Mouse (Mus musculus): ENCODE results near the gene Ston1.

The Ston1 gene

DNA sequence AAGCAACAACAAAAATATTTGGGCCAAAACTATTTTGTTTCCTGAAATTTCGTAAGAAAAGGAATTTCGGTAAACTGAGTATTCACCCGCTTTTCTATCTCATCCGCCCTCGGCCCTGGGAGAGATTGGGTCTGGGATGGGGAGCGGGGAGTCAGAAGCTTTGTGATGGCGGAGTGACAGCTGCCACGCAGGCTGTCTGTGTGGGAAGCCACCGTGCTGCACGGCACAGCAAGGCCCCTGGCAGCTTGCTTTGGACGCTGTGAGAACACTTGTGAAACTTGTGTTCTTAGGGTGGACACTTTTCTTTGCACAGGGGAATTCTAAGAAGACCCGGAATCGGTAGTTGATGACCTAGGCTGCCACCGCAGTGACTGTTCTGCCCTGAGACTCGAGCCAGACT, 10.1 kb upstream of the Ston1 start:
- DNase-seq (ENCODE audit: low spot score): no peak

DNA sequence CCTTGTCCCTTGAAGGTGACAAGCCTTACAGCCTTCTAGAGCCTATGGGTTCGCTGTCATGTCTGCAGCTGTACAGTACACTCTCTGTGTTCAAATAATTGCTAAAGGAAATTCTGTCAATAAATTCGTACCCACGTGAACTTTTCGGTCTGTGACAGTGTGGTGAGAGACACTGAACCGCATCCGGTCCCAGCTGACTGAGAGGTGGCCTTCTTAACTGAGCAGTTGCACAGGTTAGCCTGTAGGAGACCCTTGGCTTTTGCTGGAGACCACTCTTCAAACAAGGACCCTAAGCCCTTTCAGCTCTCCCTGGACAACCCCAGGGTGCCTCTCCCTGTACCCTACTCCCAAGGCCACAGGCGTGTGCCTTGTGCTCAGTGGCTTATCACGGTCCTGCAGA, 9.3 kb upstream of the Ston1 start:
- no peak for DNase-seq (ENCODE audit: low spot score)

DNA sequence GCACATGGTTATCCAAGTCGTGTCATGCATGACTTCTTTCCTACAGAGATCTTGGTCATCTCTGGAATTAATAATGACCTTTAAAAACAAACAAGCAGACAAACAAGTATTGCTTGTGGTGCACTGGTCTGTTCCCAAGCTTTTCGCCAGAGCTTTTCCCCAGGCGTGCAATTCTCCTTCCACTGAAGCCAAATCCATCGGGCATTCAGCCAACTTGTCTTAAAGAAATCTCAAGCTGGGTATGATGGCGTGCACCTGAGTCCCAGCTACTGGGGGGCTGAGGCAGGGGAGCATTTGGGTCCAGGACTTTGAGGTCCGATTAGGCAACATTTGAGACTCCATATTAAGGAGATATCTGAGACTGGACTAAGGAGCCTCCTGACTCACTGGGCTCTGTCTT, 7.2 kb upstream of the Ston1 start:
- no peak for DNase-seq (ENCODE audit: low spot score)

DNA sequence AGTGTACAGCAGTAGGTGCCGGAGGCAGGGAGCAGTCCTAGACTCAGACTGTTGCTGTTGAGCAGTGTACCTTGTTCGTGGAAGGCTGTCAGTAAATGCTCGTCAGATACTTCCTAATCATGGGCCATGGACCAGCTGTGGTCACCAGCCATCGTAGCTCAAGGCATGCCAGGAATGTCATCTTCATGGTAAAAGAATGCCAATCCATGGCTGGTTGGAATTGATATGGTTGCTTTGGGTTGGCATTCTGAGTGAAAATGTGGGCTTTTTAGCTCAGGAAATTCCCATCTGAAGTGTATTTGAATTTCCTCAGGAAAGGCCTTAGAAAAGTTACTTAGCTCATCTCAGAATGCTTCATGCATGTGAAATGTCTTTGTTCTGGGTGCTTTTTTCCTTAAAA, 2.4 kb upstream of the Ston1 start:
- DNase-seq (ENCODE audit: low spot score): no peak

DNA sequence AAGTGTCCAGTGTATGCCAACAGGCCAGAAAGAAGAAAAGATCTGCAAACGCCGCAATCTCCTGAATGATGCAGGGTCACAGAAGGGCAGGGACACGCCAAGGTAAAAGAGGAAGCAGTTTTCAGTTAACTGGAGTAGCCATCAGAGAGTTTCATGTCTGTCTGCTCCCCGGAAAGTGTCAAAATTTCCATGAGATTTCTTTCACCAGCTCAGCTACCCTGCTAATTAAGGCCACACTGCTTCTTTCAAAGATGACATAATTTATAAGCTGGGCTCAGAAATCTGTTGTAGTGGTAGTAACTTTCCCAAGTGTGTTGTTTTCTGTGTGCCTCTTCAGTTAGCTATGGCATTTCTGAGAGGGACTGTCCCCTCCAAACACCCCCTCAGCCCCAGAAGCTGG, 1.4 kb upstream of the Ston1 start:
- DNase-seq (ENCODE audit: low spot score): no peak

DNA sequence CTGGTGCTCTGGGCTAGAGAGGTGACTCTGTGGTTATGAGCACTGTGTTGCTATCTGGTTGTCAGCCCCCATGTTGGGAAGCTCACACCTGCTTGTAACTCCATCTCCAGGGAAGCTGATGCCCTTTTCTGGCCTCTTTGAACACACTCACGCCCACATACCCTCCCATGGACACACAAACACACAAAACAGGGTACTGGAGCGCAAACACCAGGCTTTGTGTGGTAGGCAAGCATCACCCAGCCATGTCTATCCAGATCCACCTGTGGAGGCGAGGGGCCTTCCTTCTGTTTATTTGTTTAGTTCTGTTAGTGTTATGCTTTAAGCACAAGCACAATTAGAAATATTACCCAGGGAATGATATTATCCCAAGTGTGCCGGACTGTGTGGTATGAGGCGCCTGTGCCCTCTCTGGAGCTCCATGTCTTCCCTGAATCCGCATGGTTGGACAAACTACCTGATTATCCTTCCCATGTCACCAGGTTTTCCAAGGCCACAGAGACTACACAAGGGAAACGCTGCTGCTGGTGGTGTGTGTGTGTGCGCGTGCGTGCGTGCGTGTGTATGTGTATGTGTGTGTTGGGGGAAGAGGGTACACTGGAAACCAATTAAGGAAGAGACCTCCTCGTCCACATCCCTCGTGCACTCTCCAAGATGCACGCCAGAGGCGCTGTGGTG, 801 bp upstream of the Ston1 start:
- DNase-seq (ENCODE audit: low spot score): no peak

DNA sequence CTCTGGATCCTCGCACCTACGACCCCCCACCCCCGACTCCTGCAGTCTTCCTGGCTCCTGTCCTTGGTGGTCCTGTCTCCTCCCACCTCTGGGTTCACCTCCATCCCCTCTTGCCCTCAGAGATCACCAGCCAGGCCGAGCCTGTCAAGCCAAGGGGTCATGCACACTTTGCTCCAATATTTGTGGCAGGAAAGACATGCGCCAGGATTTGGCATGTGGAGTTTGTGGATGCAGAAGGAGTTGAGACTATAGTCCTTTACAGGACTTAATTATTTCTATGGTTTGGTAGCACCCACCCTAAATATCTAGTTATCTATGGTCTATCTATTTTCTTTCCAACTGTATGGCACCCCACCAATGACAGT, 554 bp downstream of the Ston1 start:
- no peak for DNase-seq (ENCODE audit: low spot score)

DNA sequence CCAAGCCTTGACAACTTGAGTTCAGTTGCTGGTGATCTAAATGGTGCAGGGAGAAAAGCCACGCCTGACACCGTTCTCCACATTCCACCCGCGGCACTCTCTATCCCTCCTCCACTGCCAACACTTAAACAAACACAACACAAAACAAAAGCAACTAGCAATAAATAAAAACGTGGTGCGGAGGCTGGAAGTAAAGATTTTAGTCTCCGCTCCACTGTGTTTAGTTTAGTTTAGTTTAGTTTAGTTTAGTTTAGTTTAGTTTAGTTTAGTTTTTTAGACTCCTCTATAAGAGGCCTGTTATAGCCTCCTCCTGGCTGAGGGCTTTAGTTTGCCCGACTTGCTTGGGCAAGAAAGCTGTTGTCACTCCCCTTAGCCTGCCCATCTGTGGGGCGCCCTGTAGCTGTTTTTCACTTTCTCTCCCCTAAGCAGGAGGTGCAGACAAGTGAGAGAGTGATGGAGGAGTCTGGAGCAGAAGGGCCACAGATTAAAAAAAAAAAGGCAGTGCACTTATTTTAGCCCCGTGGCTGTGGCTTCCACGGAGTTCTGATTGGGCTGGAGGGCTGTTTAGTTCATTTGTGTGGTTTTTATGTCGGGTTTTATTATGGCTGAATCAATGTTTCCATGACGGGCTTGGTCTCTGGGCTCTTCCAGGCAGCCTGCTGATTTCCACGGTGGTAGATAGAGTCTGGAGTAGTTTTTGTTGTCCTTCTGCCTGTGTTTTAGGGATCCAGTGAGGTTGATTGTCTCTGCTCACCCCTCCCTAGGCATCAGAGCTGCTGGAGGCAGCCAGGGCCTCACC, 1.3 kb downstream of the Ston1 start:
- no peak for DNase-seq (ENCODE audit: low spot score)

DNA sequence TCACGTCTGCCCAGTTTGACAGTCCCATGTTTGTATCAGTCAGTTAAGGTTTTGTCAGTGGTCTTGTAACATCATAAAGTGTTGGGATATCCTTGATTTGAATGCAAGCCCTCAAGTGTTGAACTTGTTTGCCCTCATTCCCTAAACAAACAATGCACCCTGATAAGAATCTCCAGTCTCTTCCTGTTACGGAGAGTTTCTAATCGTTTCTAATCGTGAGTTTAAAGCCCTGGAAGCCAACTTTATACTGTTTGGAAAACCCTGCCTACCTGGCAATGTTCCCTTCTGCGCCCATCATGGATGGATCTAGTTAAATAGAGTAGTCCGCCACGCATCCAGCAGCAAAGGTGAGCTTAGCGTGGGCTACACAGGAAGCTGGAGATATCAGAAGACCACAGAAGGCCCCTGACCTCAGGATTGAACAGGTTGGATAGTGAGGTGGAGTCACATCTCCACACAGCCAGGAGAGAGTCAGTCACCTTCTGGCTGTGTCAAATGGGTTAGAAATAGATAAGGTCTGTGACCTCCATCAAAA, 3.1 kb downstream of the Ston1 start:
- DNase-seq (ENCODE audit: low spot score): no peak

DNA sequence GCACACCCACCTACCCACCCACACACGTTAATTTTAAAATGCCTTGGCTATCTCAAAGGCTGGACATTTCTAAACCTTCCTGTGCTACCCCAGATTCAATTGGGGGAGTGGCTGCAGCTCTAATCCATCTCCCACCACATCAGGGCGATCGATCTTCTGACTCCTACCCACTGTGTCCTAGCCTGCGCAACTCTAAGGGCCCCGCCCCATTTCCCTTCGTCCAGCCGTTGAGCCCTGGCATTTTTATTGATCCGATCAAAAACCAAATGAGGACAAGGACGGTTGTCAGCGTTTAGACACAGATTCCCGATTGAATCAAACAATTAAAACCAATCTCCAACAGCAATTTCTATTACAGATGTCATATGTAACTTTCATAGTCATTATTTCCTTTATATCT, 6.5 kb downstream of the Ston1 start:
- DNase-seq (ENCODE audit: low spot score): no peak

DNA sequence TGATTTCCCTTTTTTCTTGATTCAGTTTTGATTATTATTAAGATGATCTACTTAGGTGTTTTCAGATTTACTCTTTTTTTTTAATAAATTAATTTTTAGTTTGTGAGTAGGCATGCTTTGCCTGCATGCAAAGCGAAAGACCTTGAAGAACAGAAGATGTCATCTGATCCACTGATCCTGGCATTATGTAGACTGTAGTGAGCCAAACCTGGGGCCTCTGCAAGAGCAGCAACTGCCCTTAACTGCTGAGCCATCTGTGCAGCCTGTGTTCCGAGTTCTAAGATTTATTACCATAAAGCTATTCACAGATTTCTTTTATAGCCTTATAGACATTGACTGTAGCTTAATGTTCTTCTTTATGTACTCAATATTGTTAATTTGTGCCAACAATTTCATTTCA, 8.6 kb downstream of the Ston1 start:
- no peak for DNase-seq (ENCODE audit: low spot score)

DNA sequence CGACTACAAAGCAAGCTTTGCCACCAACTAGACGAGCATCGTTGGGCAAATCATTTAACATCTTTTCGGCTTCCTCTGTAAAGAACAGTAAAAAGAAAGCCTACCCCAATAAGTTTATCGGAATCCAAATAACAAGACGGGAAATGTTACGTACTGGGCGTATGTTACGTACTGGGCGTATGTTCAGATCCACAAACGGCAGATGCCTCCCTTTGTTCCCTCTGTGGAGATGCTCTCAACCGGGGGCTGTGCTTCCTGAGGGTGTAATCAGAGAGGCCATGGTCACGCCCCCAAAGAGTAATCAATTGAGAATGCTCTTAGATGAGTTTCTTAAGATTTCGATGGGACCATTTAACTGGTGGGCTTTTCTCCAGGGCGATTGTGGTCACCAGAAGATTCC, 11.9 kb downstream of the Ston1 start:
- no peak for DNase-seq (ENCODE audit: low spot score)

DNA sequence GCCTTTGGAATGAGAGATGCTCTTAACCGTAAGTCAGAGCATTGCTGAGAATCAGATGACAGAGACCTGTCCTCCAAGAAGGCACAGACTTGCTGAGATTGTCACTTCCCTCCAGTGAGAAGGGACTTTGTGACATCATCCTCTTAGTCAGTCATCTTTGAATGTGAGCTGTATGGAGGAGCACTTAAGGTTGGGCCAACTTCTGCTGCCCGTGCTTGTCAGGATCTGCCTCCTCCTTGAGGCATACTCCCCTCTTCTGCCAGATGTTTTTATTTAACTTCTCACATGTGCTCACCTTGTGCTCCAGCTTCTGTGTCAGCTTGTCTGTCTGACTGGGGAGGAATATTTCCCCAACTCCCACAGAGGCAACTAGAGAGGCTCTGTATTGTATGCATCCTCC, 13.6 kb downstream of the Ston1 start:
- no peak for DNase-seq (ENCODE audit: low spot score)

DNA sequence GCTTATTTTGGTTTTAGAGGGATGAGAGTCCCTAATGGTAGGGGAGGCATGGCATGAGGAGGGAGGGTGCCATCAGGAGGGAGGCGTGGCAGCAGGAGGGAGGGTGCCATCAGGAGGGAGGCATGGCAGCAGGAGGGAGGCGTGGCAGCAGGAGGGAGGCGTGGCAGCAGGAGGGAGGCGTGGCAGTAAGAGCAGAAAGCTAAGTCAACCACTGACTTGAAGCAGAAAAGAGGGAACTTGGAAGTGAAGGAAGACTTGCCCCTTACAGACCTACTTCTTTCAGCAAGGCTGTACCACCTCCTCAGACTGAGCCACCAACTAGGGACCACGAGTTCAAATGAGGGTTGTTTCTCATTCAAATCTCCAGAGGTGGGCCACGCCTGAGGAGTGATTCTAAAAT, 15.7 kb downstream of the Ston1 start:
- DNase-seq (ENCODE audit: low spot score): no peak

DNA sequence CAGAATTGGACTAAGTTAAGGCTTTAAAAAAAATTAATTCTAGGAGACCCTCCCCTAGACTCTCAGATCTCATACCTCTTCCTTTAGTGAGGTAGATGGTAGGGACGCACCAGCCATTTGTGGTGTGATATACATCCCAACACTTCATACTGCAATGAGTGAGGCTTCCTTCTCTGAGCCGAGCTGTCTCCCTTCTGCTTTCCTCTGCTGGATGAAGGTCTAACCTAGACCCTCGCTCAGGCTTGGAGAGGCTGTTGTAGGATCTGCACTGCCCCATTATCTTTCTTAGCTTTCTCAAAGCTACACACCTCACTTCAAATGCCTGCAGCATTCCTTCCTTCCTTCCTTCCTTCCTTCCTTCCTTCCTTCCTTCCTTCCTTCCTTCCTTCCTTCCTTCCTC, 16.2 kb downstream of the Ston1 start:
- no peak for DNase-seq (ENCODE audit: low spot score)

DNA sequence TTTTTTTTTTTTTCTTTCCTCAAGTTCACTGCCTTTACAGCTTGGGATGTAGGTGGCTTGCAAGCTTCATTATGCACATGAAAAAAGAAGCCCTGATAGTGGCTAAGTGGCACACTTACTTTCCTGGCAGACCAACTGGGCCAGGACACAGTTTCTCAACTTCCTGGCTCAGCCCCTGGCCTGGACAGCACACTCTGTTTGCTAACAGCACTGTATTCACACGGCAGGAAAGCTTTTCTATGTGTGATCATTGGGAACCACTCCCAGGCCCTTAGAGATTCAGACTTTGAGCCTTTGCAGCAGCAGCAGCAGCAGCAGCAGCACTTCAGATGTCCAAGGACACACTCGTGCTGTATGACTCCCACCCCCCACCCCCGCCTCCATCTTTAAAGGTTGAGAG, 16.8 kb downstream of the Ston1 start:
- DNase-seq (ENCODE audit: low spot score): no peak

DNA sequence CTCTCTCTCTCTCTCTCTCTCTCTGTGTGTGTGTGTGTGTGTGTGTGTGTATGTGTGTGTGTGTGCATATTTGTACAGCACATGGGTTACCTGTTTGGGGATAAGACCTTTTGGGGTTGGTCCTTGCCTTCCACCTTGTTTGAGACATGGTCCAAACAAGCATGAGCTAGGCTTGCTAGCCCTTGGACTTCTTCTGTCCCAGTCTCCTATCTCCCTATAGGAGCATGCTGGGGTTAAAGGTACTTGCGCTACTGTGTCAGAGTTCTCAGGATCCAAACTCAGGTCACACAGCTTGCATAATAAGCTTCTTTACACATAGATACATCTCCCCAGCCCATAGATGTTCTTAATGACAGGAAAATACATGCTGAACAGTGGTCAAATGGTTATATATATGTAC, 17.2 kb downstream of the Ston1 start:
- no peak for DNase-seq (ENCODE audit: low spot score)

DNA sequence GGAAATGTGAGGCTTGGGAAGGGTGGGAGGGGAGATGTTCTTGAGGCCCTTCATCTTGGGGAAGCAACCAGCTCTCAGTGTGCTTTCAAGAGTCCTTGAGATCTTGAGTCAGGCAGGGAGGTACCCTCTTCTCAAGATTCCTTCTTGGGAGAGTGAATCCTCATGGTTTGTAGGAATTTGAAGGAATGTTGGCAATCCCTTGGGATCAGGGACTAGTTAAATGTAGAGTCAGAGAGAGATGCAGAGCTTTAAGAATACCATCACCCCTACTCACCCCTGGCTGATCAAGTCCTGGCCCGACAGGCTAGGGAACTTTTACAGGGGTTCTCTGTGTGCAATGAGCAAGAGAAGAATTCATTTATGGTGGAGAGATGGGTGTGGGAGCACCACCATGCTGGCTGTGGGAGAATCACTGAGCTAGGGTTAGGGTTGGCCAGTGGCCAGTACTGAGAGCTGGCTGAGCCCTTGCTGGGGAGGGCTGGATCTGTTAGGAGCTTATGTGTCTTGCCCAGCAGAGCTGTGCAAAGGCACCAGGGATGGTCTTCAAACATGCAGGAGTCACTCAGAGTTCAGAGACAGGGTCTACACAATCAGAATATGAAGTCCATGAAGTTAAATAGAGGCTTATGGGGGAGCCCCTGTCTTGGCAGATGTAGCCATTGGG, 18.1 kb downstream of the Ston1 start:
- no peak for DNase-seq (ENCODE audit: low spot score)

DNA sequence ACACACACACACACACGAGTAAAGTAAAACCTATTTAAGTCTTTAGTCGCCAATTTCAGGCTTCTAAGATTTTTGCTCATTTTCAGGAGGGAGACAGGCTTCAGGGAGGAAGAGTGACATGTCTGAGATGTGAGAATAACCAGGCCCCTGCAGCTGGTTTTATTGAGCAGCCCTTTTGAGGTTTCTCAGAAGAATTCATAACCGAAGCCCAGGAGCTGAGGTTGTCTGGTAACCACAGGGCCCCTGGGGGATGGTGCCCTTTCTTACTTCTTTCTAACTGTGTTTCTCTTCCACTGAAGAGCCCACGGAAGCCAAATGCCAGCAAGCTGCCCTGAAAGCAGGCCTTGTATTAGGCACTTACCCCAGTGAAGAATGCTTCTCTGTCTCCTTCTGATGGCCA, 23.5 kb downstream of the Ston1 start:
- no peak for DNase-seq (ENCODE audit: low spot score)

DNA sequence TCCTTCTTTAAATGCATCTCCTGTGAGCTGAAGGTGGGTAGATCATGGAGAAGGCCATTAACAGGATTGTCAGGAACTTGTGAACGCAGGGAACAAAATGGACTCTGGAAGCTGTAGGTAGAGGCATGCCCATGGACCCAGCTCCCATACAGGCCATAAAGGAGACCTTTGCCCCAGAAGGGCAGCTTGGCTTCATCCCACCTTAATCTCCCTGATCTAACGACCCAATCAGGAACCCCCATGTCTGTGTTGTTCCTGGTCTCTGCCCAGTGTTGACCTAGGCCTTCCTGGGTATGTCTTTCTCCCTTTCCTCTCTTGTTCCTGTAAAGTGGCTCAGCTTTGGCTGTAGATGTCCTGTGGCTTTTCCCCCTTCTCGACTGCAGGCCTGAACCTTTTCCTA, 23.9 kb downstream of the Ston1 start:
- no peak for DNase-seq (ENCODE audit: low spot score)

DNA sequence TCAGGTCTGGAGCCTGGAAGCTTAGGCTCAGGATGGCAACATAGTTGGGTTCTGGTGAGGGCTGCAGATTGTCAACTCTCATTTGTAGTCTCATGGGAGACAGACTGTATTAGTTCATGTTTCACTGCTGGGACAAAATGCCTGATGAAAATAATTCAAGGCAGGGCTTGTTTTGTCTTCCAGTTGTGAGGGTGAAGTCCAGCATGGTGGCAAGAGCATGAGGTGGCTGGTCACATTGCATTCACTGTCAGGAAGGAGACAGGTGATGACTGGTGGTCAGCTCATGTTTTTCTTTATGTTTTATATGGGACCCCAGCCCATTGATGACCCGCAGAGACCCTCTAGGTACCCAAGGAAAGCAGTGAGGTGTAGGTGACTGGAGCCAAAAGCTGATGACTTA, 25.2 kb downstream of the Ston1 start:
- no peak for DNase-seq (ENCODE audit: low spot score)

DNA sequence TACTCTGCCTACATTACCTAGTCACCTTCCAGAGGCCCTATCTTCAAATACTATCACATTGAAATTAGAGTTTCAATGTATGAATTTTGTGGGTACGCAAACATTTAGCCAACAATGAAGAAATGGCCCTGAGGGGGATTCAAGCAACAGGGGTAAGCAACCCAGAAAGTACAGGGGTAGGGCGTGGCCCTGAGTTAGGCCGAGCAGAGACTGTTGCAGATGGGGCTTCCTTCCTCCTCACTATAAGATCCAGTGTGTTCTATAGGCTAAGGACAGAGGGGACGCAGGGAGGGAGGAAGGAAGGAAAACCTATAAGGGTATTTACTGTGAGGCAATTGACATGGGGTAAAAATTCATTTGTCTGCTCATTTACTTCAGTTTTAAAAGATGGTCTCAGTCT, 26.9 kb downstream of the Ston1 start:
- DNase-seq (ENCODE audit: low spot score): no peak

DNA sequence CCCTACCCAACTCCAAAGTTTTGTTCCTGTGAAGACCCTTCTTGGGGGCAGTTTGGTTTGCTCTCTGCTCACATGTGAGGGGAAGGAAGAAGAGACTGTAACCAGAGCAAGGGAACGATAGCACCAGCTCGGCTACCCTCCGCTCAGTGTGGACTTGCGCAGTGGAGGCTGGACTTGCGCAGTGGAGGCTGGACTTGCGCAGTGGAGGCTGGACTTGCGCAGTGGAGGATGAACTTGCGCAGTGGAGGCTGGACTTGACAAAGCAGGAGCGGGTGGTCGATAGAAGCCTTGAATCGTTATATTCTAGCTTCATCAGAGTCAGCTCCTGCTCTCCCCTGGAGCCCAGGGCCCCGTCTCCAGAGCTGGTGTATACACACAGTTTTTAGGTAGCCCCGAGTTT, 27.9 kb downstream of the Ston1 start:
- DNase-seq (ENCODE audit: low spot score): no peak
